Mouse (Mus musculus) kidney, adult 2 months (tissue): Measurements from ENCODE around the gene Gabbr2. TPM values are rescaled to one million over a fixed set of nuclear protein-coding genes. Genes with fewer than 3 reads are reported as not detected.

Experiments used
- DNase-seq: peaks from one replicate; pipeline ENCODE4 v3.0.0; 2021
- H3K27ac ChIP-seq: fragments of 200-500 bp; 2 replicates; pipeline ENCODE4 v1.5.1; 2012; ENCODE audit warnings: low read depth, low read length, control low read depth, inconsistent platforms; ENCODE audit not compliant: insufficient read depth
- H3K27me3 ChIP-seq: fragments of 200-500 bp; replicated peaks from 2 replicates; pipeline ENCODE4 v1.6.1; 2012; ENCODE audit warnings: mild to moderate bottlenecking, moderate library complexity, low read length, inconsistent platforms; ENCODE audit not compliant: control insufficient read depth, insufficient read depth
- H3K36me3 ChIP-seq: fragments of 200-500 bp; 2 replicates; pipeline ENCODE4 v1.6.1; 2012; ENCODE audit warnings: mild to moderate bottlenecking, moderate library complexity, low read length, inconsistent platforms; ENCODE audit not compliant: control insufficient read depth, insufficient read depth
- H3K4me1 ChIP-seq: fragments of 200-500 bp; 2 replicates; pipeline ENCODE4 v1.6.1; 2011; ENCODE audit warnings: low read length; ENCODE audit not compliant: control insufficient read depth, insufficient read depth
- H3K4me3 ChIP-seq: fragments of 200-500 bp; 2 replicates; pipeline ENCODE4 v1.5.1; 2011; ENCODE audit warnings: mild to moderate bottlenecking, low read depth, low read length, control low read depth; ENCODE audit not compliant: insufficient read depth
- CTCF ChIP-seq: fragments of 200-500 bp; conservative IDR thresholded peaks from 2 replicates; pipeline ENCODE4 v1.5.1; 2011; ENCODE audit warnings: low read depth, mild to moderate bottlenecking, control low read depth, low read length, moderate library complexity, mixed read lengths; ENCODE audit not compliant: insufficient read depth, insufficient read length
- POLR2A ChIP-seq: fragments of 200-500 bp; IDR thresholded peaks from one replicate; pipeline ENCODE4 v1.6.1; 2011; ENCODE audit warnings: low read depth, low read length, control low read depth
- WGBS: fragments of 180-500 bp; shearing (Covaris S2); methylation state at CpG from one replicate; pipeline ENCODE4 v1.1.7; 2018; 5-methylcytosine and 5-hydroxymethylcytosine counted together
- polyA plus RNA-seq: library from polyadenylated mRNA; depleted of rRNA; stranded (reverse); fragments of >200 nt; gene quantifications from 2 replicates; pipeline ENCODE4 v1.2.3, GENCODE M21; 2012

Gene Gabbr2
- polyA plus RNA-seq, 1 experiment, result 0.28 TPM

DNA sequence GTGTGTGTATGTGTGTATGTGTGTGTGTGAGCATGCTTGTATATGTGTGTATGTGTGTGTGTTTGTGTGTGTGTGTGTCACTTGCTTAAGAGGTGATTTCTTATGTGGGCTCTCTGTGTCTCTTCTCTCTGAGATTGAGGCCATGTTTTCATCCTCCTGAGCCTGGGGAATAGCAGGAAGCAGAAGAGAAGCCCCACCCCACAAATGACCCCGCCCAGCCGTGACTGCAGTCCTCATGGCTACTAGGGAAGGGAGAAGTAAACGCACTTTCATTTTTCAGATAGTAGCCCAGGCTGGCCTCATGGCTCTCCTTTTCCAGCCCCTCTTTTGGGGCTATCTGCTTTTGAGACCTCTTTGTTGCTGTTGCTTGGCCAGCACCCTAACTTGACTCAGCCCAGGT lies 315.0 kb downstream of the Gabbr2 start:
- WGBS, result 63% methylated on average over 3 of the region's 3 CpGs
- no peaks in the 10 kb centered on the region for H3K4me1 ChIP-seq
- DNase-seq, result no peak
- H3K36me3 ChIP-seq, result no peaks in the 10 kb centered on the region
- no peaks in the 10 kb centered on the region for H3K27me3 ChIP-seq
- no peak overlapping the region for H3K27ac ChIP-seq
- no peak for TF ChIP-seq POLR2A
- no peak for TF ChIP-seq CTCF
- H3K4me3 ChIP-seq, result no peak overlapping the region

DNA sequence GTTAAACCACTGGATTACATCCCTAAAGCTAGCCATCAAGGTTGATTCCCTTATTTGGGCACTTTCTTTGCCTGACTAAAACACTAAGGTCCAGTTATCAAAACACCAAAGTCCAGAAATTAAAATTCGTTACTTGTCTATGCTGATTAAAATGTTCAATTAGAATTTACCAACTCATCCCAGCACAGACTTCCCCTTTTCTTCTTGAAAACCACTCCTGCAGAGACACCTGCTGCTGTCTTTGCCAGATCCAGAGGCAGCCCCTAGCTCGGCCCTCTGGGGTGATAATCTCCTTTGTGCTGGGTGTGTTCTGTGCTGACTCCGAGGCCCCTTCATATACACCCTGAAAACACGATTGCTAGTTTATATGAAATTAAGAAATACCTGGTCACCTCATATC lies 315.7 kb downstream of the Gabbr2 start:
- 68% methylated on average over 4 of the region's 4 CpGs for WGBS
- Histone ChIP-seq H3K36me3 (no peaks in the 10 kb centered on the region), H3K4me3 (no peak overlapping the region), H3K27me3 (no peaks in the 10 kb centered on the region), H3K4me1 (no peaks in the 10 kb centered on the region), H3K27ac (no peak overlapping the region)
- no peak for TF ChIP-seq CTCF
- no peak for TF ChIP-seq POLR2A
- DNase-seq, result no peak

- WGBS, result 72% methylated on average over 11 of the region's 11 CpGs
- H3K27ac ChIP-seq, result no peak overlapping the region
- TF ChIP-seq CTCF, result no peak
- no peak for TF ChIP-seq POLR2A
- H3K4me1 ChIP-seq, result no peaks in the 10 kb centered on the region
- no peaks in the 10 kb centered on the region for H3K36me3 ChIP-seq
- no peaks in the 10 kb centered on the region for H3K27me3 ChIP-seq
- DNase-seq, result no peak
- H3K4me3 ChIP-seq, result no peak overlapping the region
These were observed 316.3 kb downstream of the Gabbr2 start for GRCm38 (mm10) chr4:46675272-46675785.

GRCm38 (mm10) chr4:46668620-46669019 lies 323.1 kb downstream of the Gabbr2 start:
- Histone ChIP-seq H3K4me1 (no peaks in the 10 kb centered on the region), H3K36me3 (no peaks in the 10 kb centered on the region), H3K27me3 (no peaks in the 10 kb centered on the region), H3K4me3 (no peak overlapping the region), H3K27ac (no peak overlapping the region)
- TF ChIP-seq POLR2A (no peak), CTCF (no peak)
- no peak for DNase-seq
- 73% methylated on average over 11 of the region's 11 CpGs for WGBS

DNA sequence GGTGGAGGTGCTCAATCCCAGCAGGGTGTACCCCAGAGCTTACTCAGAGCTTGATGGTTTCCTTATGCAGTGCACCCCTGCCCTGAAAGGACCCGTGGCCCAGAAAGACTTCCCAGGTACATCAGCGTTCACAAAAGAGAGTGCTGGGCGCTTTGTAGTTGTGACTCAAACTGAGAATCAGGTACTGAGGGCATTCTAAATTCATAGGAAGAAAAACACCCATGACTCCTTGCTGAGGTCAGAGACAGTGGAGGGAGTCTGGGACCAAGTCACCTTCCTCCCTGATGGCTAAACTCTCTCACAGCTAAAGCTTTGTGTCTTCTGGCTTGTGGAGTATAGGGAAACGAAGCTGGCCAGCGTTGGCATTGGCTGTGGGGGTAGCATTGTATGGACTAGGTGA lies 325.3 kb downstream of the Gabbr2 start:
- WGBS, result 76% methylated on average over 5 of the region's 5 CpGs
- H3K27me3 ChIP-seq, result no peaks in the 10 kb centered on the region
- no peak overlapping the region for H3K4me3 ChIP-seq
- no peak for TF ChIP-seq POLR2A
- TF ChIP-seq CTCF, result no peak
- no peak for DNase-seq
- H3K4me1 ChIP-seq, result no peaks in the 10 kb centered on the region
- no peak overlapping the region for H3K27ac ChIP-seq
- H3K36me3 ChIP-seq, result no peaks in the 10 kb centered on the region

DNA sequence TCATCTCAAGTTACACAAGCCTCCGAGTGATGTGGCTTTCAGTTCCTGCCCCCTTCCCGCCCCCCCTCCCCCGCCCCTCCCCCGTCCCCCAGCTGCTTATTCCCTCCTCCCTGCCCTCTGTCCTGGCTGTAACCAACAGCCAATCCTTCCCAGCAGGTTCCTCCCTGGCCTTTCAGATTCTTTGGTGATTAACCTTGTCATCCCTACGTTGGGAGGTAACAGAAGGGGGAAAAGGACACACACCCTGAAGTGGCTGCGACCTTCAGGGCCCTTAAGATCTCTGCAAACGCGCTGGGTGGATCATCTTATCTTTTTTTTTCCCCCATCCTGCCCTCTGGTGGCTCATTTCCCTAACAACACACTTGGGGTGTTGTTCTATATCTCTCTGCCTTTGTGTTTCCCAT lies 326.3 kb downstream of the Gabbr2 start:
- Histone ChIP-seq H3K4me3 (no peak overlapping the region), H3K36me3 (no peaks in the 10 kb centered on the region), H3K4me1 (no peaks in the 10 kb centered on the region), H3K27me3 (no peaks in the 10 kb centered on the region), H3K27ac (no peak overlapping the region)
- WGBS, result 11% methylated on average over 5 of the region's 8 CpGs
- DNase-seq, result no peak
- TF ChIP-seq CTCF (no peak), POLR2A (no peak)

GRCm38 (mm10) chr4:46664123-46665009 lies 327.3 kb downstream of the Gabbr2 start:
- WGBS, result 18% methylated on average over 34 of the region's 34 CpGs
- peak; percentile 37 for DNase-seq
- peak overlapping the region; percentile 25 for H3K4me3 ChIP-seq

More at GRCm38 (mm10) chr4:46664123-46665009, 327.3 kb downstream of the Gabbr2 start:
- H3K4me1 ChIP-seq, result no peaks in the 10 kb centered on the region
- no peak overlapping the region for H3K27ac ChIP-seq
- no peaks in the 10 kb centered on the region for H3K27me3 ChIP-seq
- no peaks in the 10 kb centered on the region for H3K36me3 ChIP-seq
- TF ChIP-seq CTCF (no peak), POLR2A (no peak)
